Mouse (Mus musculus): ENCODE measurements around the gene Dab1.

- no peak for TF ChIP-seq GATA1 (IDR thresholded peaks at IDR 0.05; ENCODE audit: low read depth, low read length)
- no peak for TF ChIP-seq POLR2A (IDR thresholded peaks at IDR 0.05; ENCODE audit: control insufficient read depth in 1 of 2, insufficient read depth in 1 of 2, low read depth in 1 of 2, low read length in 2 of 2, poor library complexity in 1 of 2)
- no peak for TF ChIP-seq TAL1 (IDR thresholded peaks at IDR 0.05; ENCODE audit: low read length)
- TF ChIP-seq GABPA (IDR thresholded peaks at IDR 0.05; ENCODE audit: low read depth, low read length): no peak
- TF ChIP-seq MAX (IDR thresholded peaks at IDR 0.05; ENCODE audit: low read length): no peak
- TF ChIP-seq TCF12 (IDR thresholded peaks at IDR 0.05; ENCODE audit: low read depth, low read length): no peak
- TF ChIP-seq USF1 (IDR thresholded peaks at IDR 0.05; ENCODE audit: low read depth, low read length): no peak
- TF ChIP-seq TBP (IDR thresholded peaks at IDR 0.05; ENCODE audit: low read depth, low read length): no peak
- TF ChIP-seq ZKSCAN1 (IDR thresholded peaks at IDR 0.05; ENCODE audit: low read depth, low read length): no peak
- TF ChIP-seq POLR2AphosphoS2 (IDR thresholded peaks at IDR 0.05; ENCODE audit: low read length): no peak
- no peak for TF ChIP-seq JUND (IDR thresholded peaks at IDR 0.05; ENCODE audit: low read depth, low read length)
- TF ChIP-seq MYC (IDR thresholded peaks at IDR 0.05; ENCODE audit: low read depth, low read length): no peak
- no peak for TF ChIP-seq POLR2AphosphoS5 (IDR thresholded peaks at IDR 0.05; ENCODE audit: borderline replicate concordance, low read depth, low read length)
- no peak for TF ChIP-seq CTCF (IDR thresholded peaks at IDR 0.05 in 2 of 3, conservative IDR thresholded peaks at IDR 0.05 in 1 of 3; ENCODE audit: control insufficient read depth in 1 of 3, insufficient read depth in 1 of 3, low read depth in 2 of 3, low read length in 3 of 3, poor library complexity in 1 of 3, severe bottlenecking in 1 of 3)
Measured at GRCm38 (mm10) chr4:103677195-103677594, 58.0 kb downstream of the Dab1 start.

Measured in MEL (cell line).